Mouse (Mus musculus): ENCODE results near the gene Hdac4. TPM values are rescaled to one million over a fixed set of nuclear protein-coding genes. Genes with fewer than 3 reads are reported as not detected.
A peak's percentile ranks its signal among the peaks of the same experiment; 100 is the strongest.

Hdac4 gene
- polyA plus RNA-seq, 1 experiment from 2014 or later = 32.7 TPM

DNA sequence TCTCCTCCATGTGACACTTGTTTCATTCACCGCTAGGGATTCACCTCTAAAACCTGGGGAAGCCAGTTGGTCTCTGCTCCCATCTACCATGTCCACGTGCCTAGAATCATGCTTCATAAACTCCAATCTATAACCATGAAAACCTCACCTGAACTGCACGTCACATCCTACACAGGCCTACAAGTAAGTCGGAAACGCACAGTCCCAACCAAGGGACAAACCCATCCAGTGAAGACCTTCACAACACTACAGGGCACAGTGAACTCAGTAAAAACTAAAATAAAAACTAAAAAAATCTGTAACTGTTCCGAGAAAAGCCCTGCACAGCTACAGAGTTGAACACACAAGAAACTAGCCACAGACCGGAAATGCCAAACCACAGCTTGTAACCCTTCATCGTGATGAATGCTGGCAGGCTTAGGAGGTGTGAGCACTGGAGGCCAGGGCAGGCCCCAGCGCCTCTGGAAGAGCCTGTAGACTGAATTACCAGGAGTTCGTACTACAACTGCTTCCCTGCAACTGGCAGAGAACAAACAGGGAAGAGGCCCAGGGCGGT, 115.4 kb downstream of the Hdac4 start:
- Histone ChIP-seq H3K27ac (ENCODE audit: low read depth, low read length) (no peak overlapping the region), H3K36me3 (ENCODE audit: control insufficient read depth, insufficient read depth, low read length) (no peaks in the 10 kb centered on the region), H3K27me3 (ENCODE audit: control insufficient read depth, insufficient read depth, low read length) (no peaks in the 10 kb centered on the region), H3K9me3 (ENCODE audit: control insufficient read depth, low read length) (no peaks in the 10 kb centered on the region), H3K9ac (ENCODE audit: low read length) (no peak overlapping the region), H3K4me3 (ENCODE audit: low read depth, low read length) (no peak overlapping the region), H3K4me2 (ENCODE audit: low read depth) (no peak overlapping the region), H3K4me1 (ENCODE audit: control insufficient read depth, insufficient read depth, low read length) (no peaks in the 10 kb centered on the region)
- 85% methylated on average over 11 of the region's 11 CpGs for WGBS
- DNase-seq (ENCODE audit: low spot score) (no peak), ATAC-seq (ENCODE audit: insufficient read depth, low FRiP score, low TSS enrichment) (no peak)

DNA sequence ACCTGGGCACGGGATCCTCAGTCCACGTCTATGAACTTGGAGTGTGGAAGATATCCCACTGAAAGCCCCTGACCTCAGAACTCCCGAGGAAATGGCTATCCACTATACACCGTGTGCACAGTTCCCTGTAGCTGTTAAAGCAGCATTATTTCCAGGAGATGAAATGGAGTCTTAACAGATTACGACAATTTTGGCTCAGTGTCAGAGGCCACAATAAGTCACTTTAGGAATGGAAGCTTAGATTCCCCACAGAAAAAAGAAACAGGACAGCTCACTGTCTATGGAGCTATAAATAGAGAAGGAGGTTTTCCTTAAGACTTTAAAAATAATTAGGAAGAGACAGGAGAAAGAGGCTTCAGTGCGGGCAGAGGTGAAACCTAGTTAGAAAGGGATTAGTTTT, 120.2 kb downstream of the Hdac4 start:
- no peak for DNase-seq (ENCODE audit: low spot score)
- Histone ChIP-seq H3K36me3 (ENCODE audit: control insufficient read depth, insufficient read depth, low read length) (no peaks in the 10 kb centered on the region), H3K9ac (ENCODE audit: low read length) (no peak overlapping the region), H3K9me3 (ENCODE audit: control insufficient read depth, low read length) (no peaks in the 10 kb centered on the region), H3K4me2 (ENCODE audit: low read depth) (no peak overlapping the region), H3K4me1 (ENCODE audit: control insufficient read depth, insufficient read depth, low read length) (no peaks in the 10 kb centered on the region), H3K27ac (ENCODE audit: low read depth, low read length) (no peak overlapping the region), H3K4me3 (ENCODE audit: low read depth, low read length) (no peak overlapping the region), H3K27me3 (ENCODE audit: control insufficient read depth, insufficient read depth, low read length) (no peaks in the 10 kb centered on the region)
- ATAC-seq (ENCODE audit: insufficient read depth, low FRiP score, low TSS enrichment) = no peak
- WGBS = 82% methylated on average over 6 of the region's 6 CpGs

DNA sequence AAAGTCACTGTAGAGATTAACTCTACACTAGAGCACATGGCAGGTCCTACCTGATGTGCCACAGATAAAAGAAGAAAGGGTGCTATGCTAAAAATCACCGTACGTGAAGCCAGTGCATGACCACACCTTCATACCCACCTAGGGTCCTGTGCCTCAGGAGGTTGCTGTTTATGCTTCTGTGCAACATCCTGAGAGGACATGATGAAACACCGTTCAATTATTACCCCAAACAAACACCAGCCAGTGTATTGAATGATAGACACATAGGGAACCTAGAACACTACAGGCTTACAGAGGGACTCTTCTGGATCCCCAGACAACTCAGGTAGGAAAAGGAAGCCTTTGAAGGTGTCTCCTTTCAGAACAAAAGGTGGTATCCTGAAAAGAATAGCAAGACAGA, 120.8 kb downstream of the Hdac4 start:
- H3K4me3 ChIP-seq (ENCODE audit: low read depth, low read length) = no peak overlapping the region
- no peak for DNase-seq (ENCODE audit: low spot score)
- H3K4me1 ChIP-seq (ENCODE audit: control insufficient read depth, insufficient read depth, low read length) = no peaks in the 10 kb centered on the region
- ATAC-seq (ENCODE audit: insufficient read depth, low FRiP score, low TSS enrichment) = no peak
- no peak overlapping the region for H3K27ac ChIP-seq (ENCODE audit: low read depth, low read length)
- WGBS = 98% methylated on average over 3 of the region's 3 CpGs
- no peak overlapping the region for H3K4me2 ChIP-seq (ENCODE audit: low read depth)
- H3K36me3 ChIP-seq (ENCODE audit: control insufficient read depth, insufficient read depth, low read length) = no peaks in the 10 kb centered on the region
- no peaks in the 10 kb centered on the region for H3K9me3 ChIP-seq (ENCODE audit: control insufficient read depth, low read length)
- H3K27me3 ChIP-seq (ENCODE audit: control insufficient read depth, insufficient read depth, low read length) = no peaks in the 10 kb centered on the region
- no peak overlapping the region for H3K9ac ChIP-seq (ENCODE audit: low read length)

DNA sequence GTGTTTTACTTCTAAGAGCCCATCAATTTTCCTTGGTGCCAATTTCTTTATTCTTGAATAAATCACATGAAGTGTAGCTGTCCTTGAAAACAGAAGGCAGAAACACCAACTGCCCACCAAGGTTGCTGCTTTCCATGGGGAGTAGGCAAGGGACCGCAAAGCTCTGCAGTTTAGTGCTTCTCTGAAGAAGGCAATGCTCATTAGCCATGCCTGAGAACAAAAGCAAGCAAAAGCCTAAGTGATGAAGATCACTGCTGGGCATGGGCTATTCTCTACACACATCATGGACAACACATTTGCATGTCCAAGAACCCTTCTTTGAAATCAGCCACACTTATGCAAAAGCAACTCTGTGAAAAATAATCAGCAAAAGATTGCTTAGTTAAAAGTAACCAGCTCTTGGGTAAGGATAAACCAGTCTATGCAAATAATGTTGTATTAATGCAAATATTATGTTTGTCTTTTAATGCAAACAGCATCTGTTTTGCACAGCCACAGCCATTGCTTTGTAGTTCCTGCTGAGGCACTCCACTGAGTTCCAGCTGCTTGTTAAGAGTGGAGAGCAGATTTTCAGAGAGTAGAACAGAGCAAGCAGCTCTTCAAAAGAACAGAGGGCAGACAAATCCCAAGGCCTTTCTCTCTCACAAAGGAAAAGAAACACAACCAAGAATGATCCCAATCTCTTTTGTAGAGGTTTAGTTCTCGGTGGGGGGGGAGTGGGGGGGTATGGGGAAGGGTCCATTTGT, 125.4 kb downstream of the Hdac4 start:
- Histone ChIP-seq H3K4me1 (ENCODE audit: control insufficient read depth, insufficient read depth, low read length) (no peaks in the 10 kb centered on the region), H3K27ac (ENCODE audit: low read depth, low read length) (no peak overlapping the region), H3K9me3 (ENCODE audit: control insufficient read depth, low read length) (no peaks in the 10 kb centered on the region), H3K36me3 (ENCODE audit: control insufficient read depth, insufficient read depth, low read length) (no peaks in the 10 kb centered on the region), H3K4me3 (ENCODE audit: low read depth, low read length) (no peak overlapping the region), H3K4me2 (ENCODE audit: low read depth) (no peak overlapping the region), H3K27me3 (ENCODE audit: control insufficient read depth, insufficient read depth, low read length) (no peaks in the 10 kb centered on the region), H3K9ac (ENCODE audit: low read length) (no peak overlapping the region)
- ATAC-seq (ENCODE audit: insufficient read depth, low FRiP score, low TSS enrichment) (no peak), DNase-seq (ENCODE audit: low spot score) (peak; percentile 19)
- WGBS = 17% methylated on average over 2 of the region's 2 CpGs

DNA sequence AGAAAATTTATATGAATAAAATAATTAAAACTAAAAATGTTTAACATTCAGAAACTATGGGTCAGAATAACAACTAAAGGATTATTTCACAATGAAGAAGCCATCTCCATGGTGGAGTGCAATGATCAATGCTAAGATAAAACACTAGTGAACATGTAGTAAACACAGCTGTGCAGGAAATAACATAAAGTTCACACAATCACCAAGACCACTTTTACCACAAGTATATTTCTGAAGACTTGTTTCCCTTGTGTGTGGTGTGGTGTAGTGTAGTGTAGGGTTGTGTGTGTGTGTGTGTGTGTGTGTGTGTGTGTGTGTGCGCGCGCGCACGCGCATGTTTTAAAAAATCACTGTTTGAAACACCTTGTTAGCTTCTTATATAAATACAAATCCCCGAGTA, 126.0 kb downstream of the Hdac4 start:
- H3K36me3 ChIP-seq (ENCODE audit: control insufficient read depth, insufficient read depth, low read length) = no peaks in the 10 kb centered on the region
- WGBS = 93% methylated on average over 7 of the region's 7 CpGs
- H3K27ac ChIP-seq (ENCODE audit: low read depth, low read length) = no peak overlapping the region
- ATAC-seq (ENCODE audit: insufficient read depth, low FRiP score, low TSS enrichment) (no peak), DNase-seq (ENCODE audit: low spot score) (no peak)
- H3K4me2 ChIP-seq (ENCODE audit: low read depth) = no peak overlapping the region
- H3K4me3 ChIP-seq (ENCODE audit: low read depth, low read length) = no peak overlapping the region
- no peaks in the 10 kb centered on the region for H3K9me3 ChIP-seq (ENCODE audit: control insufficient read depth, low read length)
- H3K9ac ChIP-seq (ENCODE audit: low read length) = no peak overlapping the region
- no peaks in the 10 kb centered on the region for H3K4me1 ChIP-seq (ENCODE audit: control insufficient read depth, insufficient read depth, low read length)
- no peaks in the 10 kb centered on the region for H3K27me3 ChIP-seq (ENCODE audit: control insufficient read depth, insufficient read depth, low read length)

DNA sequence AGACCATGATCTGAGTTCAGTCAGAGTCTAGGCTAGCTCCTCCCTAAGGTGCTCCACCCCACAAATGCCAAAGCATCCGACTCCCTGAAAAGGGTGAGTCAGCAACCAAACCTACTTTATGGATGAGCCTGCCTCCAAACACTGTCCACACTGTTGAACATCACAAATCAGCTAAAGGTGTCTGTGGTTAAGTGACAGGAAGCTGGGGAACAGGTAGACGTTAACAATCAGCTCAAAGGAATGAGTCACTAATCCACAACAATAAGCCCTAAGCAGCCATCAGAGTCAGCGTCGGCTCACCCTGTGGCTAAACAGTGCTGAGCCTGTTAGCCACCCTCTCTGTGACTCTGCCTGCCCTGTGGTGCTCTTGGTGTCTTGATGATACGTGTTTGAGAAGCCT, 131.2 kb downstream of the Hdac4 start:
- Histone ChIP-seq H3K4me1 (ENCODE audit: control insufficient read depth, insufficient read depth, low read length) (peaks cover 6% of the 10 kb centered on the region), H3K4me3 (ENCODE audit: low read depth, low read length) (no peak overlapping the region), H3K27ac (ENCODE audit: low read depth, low read length) (no peak overlapping the region), H3K9ac (ENCODE audit: low read length) (no peak overlapping the region), H3K9me3 (ENCODE audit: control insufficient read depth, low read length) (no peaks in the 10 kb centered on the region), H3K36me3 (ENCODE audit: control insufficient read depth, insufficient read depth, low read length) (no peaks in the 10 kb centered on the region), H3K27me3 (ENCODE audit: control insufficient read depth, insufficient read depth, low read length) (no peaks in the 10 kb centered on the region), H3K4me2 (ENCODE audit: low read depth) (no peak overlapping the region)
- DNase-seq (ENCODE audit: low spot score) (peak; percentile 6), ATAC-seq (ENCODE audit: insufficient read depth, low FRiP score, low TSS enrichment) (no peak)
- 86% methylated on average over 5 of the region's 5 CpGs for WGBS

DNA sequence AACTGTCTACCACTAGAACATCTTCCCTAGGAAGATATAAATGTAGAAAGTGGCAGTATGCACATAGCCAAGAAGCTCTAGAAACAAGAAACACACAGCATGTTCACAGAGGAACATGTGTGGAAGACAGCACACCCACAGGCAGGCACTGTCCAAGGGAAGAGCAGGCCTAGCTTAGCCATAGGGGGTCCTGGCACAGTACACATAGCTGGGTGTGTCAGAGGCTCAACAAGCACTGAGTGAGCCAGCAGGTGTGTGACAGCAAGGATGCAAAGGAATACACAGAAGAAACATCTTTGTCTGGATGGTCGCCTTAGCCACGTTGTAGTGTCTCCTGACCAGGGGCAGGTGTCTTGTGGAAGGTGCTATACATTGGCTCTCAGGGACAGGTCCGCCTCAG, 132.2 kb downstream of the Hdac4 start:
- WGBS = 92% methylated on average over 3 of the region's 3 CpGs

DNA sequence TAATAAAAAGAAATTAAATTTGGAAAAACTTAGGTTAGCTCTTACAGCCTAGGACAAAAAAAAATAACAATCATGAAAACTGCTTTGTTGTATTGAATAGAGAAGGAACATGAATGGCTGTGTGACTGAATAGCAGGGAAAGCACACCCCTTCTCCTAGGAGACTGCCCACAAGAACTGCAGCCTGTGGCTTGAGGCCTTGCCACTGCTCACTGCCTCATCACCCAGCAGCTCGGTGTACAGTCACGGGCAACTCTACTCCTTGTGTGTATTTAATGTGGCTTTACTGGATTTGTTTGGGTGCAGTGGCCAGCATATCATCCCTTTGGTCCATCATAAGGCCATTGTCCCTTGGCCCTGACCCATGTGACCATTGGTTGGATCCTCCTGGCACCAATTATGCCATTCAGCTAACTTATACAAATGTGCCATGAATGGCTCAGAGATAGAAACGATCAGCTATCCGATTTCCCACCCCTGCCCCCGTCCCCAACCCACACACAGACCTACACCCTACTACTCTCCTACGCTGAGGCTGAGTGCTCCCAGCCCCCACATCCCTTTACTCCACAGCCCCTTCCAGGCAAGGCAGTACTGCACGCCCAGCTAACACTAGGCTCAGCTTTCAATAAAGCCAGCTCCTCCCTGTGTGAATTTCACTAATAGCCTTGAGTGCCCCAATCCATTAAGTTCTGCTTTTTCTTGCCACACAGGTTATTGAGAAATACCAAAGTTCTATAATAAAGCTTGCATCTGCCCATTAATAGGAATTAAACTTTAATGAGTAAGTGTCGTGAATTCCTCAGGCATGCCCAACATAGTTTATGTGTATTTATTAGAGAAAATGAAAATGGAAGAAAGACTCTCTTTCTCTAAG, 134.1 kb downstream of the Hdac4 start:
- peak overlapping the region; percentile 34; the same call in 1 of the 2 replicates for H3K27ac ChIP-seq (ENCODE audit: low read depth, low read length)
- H3K36me3 ChIP-seq (ENCODE audit: control insufficient read depth, insufficient read depth, low read length) = no peaks in the 10 kb centered on the region
- peaks cover 6% of the 10 kb centered on the region for H3K4me1 ChIP-seq (ENCODE audit: control insufficient read depth, insufficient read depth, low read length)
- H3K4me2 ChIP-seq (ENCODE audit: low read depth) = no peak overlapping the region
- no peak overlapping the region for H3K4me3 ChIP-seq (ENCODE audit: low read depth, low read length)
- no peak overlapping the region for H3K9ac ChIP-seq (ENCODE audit: low read length)
- 41% methylated on average over 8 of the region's 8 CpGs for WGBS
- no peak for ATAC-seq (ENCODE audit: insufficient read depth, low FRiP score, low TSS enrichment)
- no peak for DNase-seq (ENCODE audit: low spot score)
- no peaks in the 10 kb centered on the region for H3K27me3 ChIP-seq (ENCODE audit: control insufficient read depth, insufficient read depth, low read length)
- H3K9me3 ChIP-seq (ENCODE audit: control insufficient read depth, low read length) = no peaks in the 10 kb centered on the region

More for the DNA sequence above, 132.2 kb downstream of the Hdac4 start:
- Histone ChIP-seq H3K27me3 (ENCODE audit: control insufficient read depth, insufficient read depth, low read length) (no peaks in the 10 kb centered on the region), H3K27ac (ENCODE audit: low read depth, low read length) (no peak overlapping the region), H3K9me3 (ENCODE audit: control insufficient read depth, low read length) (no peaks in the 10 kb centered on the region), H3K36me3 (ENCODE audit: control insufficient read depth, insufficient read depth, low read length) (no peaks in the 10 kb centered on the region), H3K4me1 (ENCODE audit: control insufficient read depth, insufficient read depth, low read length) (peaks cover 6% of the 10 kb centered on the region), H3K4me3 (ENCODE audit: low read depth, low read length) (no peak overlapping the region), H3K9ac (ENCODE audit: low read length) (no peak overlapping the region), H3K4me2 (ENCODE audit: low read depth) (no peak overlapping the region)
- DNase-seq (ENCODE audit: low spot score) = no peak
- ATAC-seq (ENCODE audit: insufficient read depth, low FRiP score, low TSS enrichment) = no peak

All from neural tube, embryonic 11.5 days (tissue).